Mouse (Mus musculus): ENCODE data around the gene Myrfl. TPM values are rescaled to one million over a fixed set of nuclear protein-coding genes. Genes with fewer than 3 reads are reported as not detected.

Myrfl gene
- polyA plus RNA-seq, 1 experiment: not detected

GRCm38 (mm10) chr10:116808556-116809353, 88.0 kb downstream of the Myrfl start:
- Histone ChIP-seq H3K4me3 (replicated peaks) (no peak overlapping the region), H3K9me3 (0 out of 2 replicates have a peak, but pooled peaks cover 5% of the 10 kb centered on the region), H3K4me1 (no peaks in the 10 kb centered on the region), H3K36me3 (replicated peaks; ENCODE audit: low read length) (no peaks in the 10 kb centered on the region), H3K27me3 (replicated peaks) (no peaks in the 10 kb centered on the region)
- TF ChIP-seq GATA1 (IDR thresholded peaks at IDR 0.05; ENCODE audit: borderline replicate concordance, low read length) (no peak), FLI1 (IDR thresholded peaks at IDR 0.05; ENCODE audit: low read length) (no peak)

GRCm38 (mm10) chr10:116802178-116802794, 94.4 kb downstream of the Myrfl start:
- 0 out of 2 replicates have a peak, but pooled peaks cover 4% of the 10 kb centered on the region for H3K9me3 ChIP-seq
- no peak overlapping the region for H3K4me3 ChIP-seq (replicated peaks)
- no peaks in the 10 kb centered on the region for H3K36me3 ChIP-seq (replicated peaks; ENCODE audit: low read length)
- H3K4me1 ChIP-seq: no peaks in the 10 kb centered on the region
- no peak for TF ChIP-seq GATA1 (IDR thresholded peaks at IDR 0.05; ENCODE audit: borderline replicate concordance, low read length)
- TF ChIP-seq FLI1 (IDR thresholded peaks at IDR 0.05; ENCODE audit: low read length): no peak
- H3K27me3 ChIP-seq (replicated peaks): peaks cover 6% of the 10 kb centered on the region

GRCm38 (mm10) chr10:116801281-116801680, 95.4 kb downstream of the Myrfl start:
- H3K4me3 ChIP-seq (replicated peaks): no peak overlapping the region
- no peaks in the 10 kb centered on the region for H3K36me3 ChIP-seq (replicated peaks; ENCODE audit: low read length)
- 0 out of 2 replicates have a peak, but pooled peaks cover 4% of the 10 kb centered on the region for H3K9me3 ChIP-seq
- H3K4me1 ChIP-seq: no peaks in the 10 kb centered on the region
- TF ChIP-seq GATA1 (IDR thresholded peaks at IDR 0.05; ENCODE audit: borderline replicate concordance, low read length) (no peak), FLI1 (IDR thresholded peaks at IDR 0.05; ENCODE audit: low read length) (no peak)
- H3K27me3 ChIP-seq (replicated peaks): peaks cover 9% of the 10 kb centered on the region

DNA sequence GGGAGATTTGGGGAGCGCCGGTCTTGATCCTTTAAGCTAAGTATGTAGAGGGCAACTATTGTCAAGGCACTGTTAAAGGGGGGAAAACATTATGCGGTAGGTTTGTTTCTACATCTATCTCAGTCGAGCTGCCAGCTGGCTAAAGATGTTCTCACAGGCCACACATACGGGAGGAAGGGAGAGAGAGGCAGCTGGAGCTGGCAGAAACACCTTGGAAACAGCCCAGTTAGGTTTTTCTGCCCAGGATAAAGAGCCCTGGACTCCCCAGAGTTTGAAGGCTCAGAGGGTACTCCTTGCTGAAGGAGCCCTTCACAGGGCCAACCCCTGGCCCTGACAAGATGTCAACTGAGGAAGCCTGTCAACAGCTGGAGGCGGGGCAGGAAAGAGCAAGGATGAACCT, 100.7 kb downstream of the Myrfl start:
- Histone ChIP-seq H3K9me3 (peaks cover 10% of the 10 kb centered on the region; the same call in 1 of the 2 replicates), H3K4me1 (no peaks in the 10 kb centered on the region; the same call in 1 of the 2 replicates), H3K27me3 (replicated peaks) (peaks cover 10% of the 10 kb centered on the region), H3K4me3 (replicated peaks) (no peak overlapping the region), H3K36me3 (replicated peaks; ENCODE audit: low read length) (no peaks in the 10 kb centered on the region)
- TF ChIP-seq GATA1 (IDR thresholded peaks at IDR 0.05; ENCODE audit: borderline replicate concordance, low read length) (no peak), FLI1 (IDR thresholded peaks at IDR 0.05; ENCODE audit: low read length) (no peak)

- Histone ChIP-seq H3K36me3 (replicated peaks; ENCODE audit: low read length) (no peaks in the 10 kb centered on the region), H3K9me3 (no peaks in the 10 kb centered on the region; the same call in 1 of the 2 replicates), H3K27me3 (replicated peaks) (peaks cover 2% of the 10 kb centered on the region), H3K4me3 (replicated peaks) (no peak overlapping the region), H3K4me1 (no peaks in the 10 kb centered on the region; the same call in 1 of the 2 replicates)
- TF ChIP-seq GATA1 (IDR thresholded peaks at IDR 0.05; ENCODE audit: borderline replicate concordance, low read length) (no peak), FLI1 (IDR thresholded peaks at IDR 0.05; ENCODE audit: low read length) (no peak)
Observed at GRCm38 (mm10) chr10:116789096-116789495, 107.6 kb downstream of the Myrfl start.

- no peaks in the 10 kb centered on the region; the same call in 1 of the 2 replicates for H3K4me1 ChIP-seq
- peaks cover 2% of the 10 kb centered on the region for H3K27me3 ChIP-seq (replicated peaks)
- TF ChIP-seq GATA1 (IDR thresholded peaks at IDR 0.05; ENCODE audit: borderline replicate concordance, low read length) (no peak), FLI1 (IDR thresholded peaks at IDR 0.05; ENCODE audit: low read length) (no peak)
- no peak overlapping the region for H3K4me3 ChIP-seq (replicated peaks)
- H3K36me3 ChIP-seq (replicated peaks; ENCODE audit: low read length): no peaks in the 10 kb centered on the region
- no peaks in the 10 kb centered on the region; the same call in 1 of the 2 replicates for H3K9me3 ChIP-seq
Observed at GRCm38 (mm10) chr10:116788431-116788830, 108.3 kb downstream of the Myrfl start.

DNA sequence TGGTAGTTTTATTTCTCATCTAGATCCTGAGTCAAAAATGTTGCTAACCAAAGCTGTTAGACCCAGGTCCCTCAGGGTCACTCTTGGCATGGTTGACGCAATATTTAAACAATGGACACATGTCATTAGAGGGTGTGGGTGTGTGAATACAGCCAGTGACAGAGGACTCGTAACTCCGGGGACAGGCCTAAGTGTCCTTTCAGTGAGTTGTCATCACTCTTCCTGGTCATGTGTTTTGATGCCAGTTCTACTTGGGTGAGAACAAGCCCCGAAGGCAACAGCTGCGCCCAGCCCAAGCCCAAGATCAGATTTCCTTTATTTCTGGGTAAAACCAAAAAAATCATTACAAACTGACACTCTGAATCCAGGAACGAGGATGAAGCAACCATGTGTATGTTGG, 112.6 kb downstream of the Myrfl start:
- Histone ChIP-seq H3K27me3 (replicated peaks) (peaks cover 2% of the 10 kb centered on the region), H3K4me3 (replicated peaks) (no peak overlapping the region), H3K4me1 (no peaks in the 10 kb centered on the region; the same call in 1 of the 2 replicates), H3K9me3 (peaks cover under 1% of the 10 kb centered on the region; the same call in 1 of the 2 replicates), H3K36me3 (replicated peaks; ENCODE audit: low read length) (no peaks in the 10 kb centered on the region)
- no peak for TF ChIP-seq GATA1 (IDR thresholded peaks at IDR 0.05; ENCODE audit: borderline replicate concordance, low read length)
- TF ChIP-seq FLI1 (IDR thresholded peaks at IDR 0.05; ENCODE audit: low read length): no peak

- Histone ChIP-seq H3K36me3 (replicated peaks; ENCODE audit: low read length) (no peaks in the 10 kb centered on the region), H3K4me1 (no peaks in the 10 kb centered on the region; the same call in 1 of the 2 replicates), H3K9me3 (peaks cover 10% of the 10 kb centered on the region), H3K4me3 (replicated peaks) (peak overlapping the region; percentile 25), H3K27me3 (replicated peaks) (peaks cover 2% of the 10 kb centered on the region)
- TF ChIP-seq FLI1 (IDR thresholded peaks at IDR 0.05; ENCODE audit: low read length): no peak
- no peak for TF ChIP-seq GATA1 (IDR thresholded peaks at IDR 0.05; ENCODE audit: borderline replicate concordance, low read length)
Observed at GRCm38 (mm10) chr10:116783020-116783419, 113.7 kb downstream of the Myrfl start.

DNA sequence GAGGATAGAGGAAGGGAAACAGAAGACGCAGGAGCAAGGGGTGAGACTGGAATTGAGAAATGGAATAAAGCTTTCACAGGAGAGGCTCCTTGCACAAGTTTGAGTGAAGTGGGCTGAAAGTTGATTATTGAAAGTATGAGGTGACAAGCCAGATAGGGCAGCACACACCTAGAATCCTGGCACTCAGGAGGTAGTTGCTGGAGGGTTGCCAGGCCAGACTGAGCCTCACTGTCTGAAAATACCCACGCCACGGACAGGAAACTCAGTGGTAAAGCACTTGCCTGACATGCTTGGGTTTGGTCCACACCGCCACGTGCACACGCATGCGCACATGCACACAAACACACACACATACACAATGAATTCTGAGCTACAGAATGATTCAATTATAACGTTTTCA, 118.8 kb downstream of the Myrfl start:
- Histone ChIP-seq H3K4me1 (no peaks in the 10 kb centered on the region), H3K36me3 (replicated peaks; ENCODE audit: low read length) (no peaks in the 10 kb centered on the region), H3K4me3 (replicated peaks) (no peak overlapping the region), H3K9me3 (peaks cover 32% of the 10 kb centered on the region), H3K27me3 (replicated peaks) (no peaks in the 10 kb centered on the region)
- TF ChIP-seq GATA1 (IDR thresholded peaks at IDR 0.05; ENCODE audit: borderline replicate concordance, low read length): no peak
- TF ChIP-seq FLI1 (IDR thresholded peaks at IDR 0.05; ENCODE audit: low read length): no peak

- peaks cover 32% of the 10 kb centered on the region for H3K9me3 ChIP-seq
- H3K4me3 ChIP-seq (replicated peaks): no peak overlapping the region
- no peaks in the 10 kb centered on the region for H3K4me1 ChIP-seq
- no peaks in the 10 kb centered on the region for H3K27me3 ChIP-seq (replicated peaks)
- TF ChIP-seq FLI1 (IDR thresholded peaks at IDR 0.05; ENCODE audit: low read length) (no peak), GATA1 (IDR thresholded peaks at IDR 0.05; ENCODE audit: borderline replicate concordance, low read length) (no peak)
- H3K36me3 ChIP-seq (replicated peaks; ENCODE audit: low read length): no peaks in the 10 kb centered on the region
Observed at GRCm38 (mm10) chr10:116776846-116777245, 119.9 kb downstream of the Myrfl start.

All from megakaryocyte, embryonic 14.5 days (primary cell).